Mouse (Mus musculus) small intestine, adult 2 months (tissue): ENCODE measurements around the gene Tulp2. TPM values are rescaled to one million over a fixed set of nuclear protein-coding genes. Genes with fewer than 3 reads are reported as not detected.

ENCODE experiments used
- H3K27ac ChIP-seq: fragments of 200-500 bp; 2 replicates; pipeline ENCODE4 v1.5.1; 2012; ENCODE audit warnings: low read depth, low read length, control low read depth, inconsistent platforms; ENCODE audit not compliant: insufficient read depth
- H3K27me3 ChIP-seq: fragments of 200-500 bp; 2 replicates; pipeline ENCODE4 v1.6.1; 2012; ENCODE audit warnings: mild to moderate bottlenecking, moderate library complexity, low read length, inconsistent platforms; ENCODE audit not compliant: control insufficient read depth, insufficient read depth
- H3K36me3 ChIP-seq: fragments of 200-500 bp; 2 replicates; pipeline ENCODE4 v1.6.1; 2012; ENCODE audit warnings: mild to moderate bottlenecking, low read length, control low read depth, inconsistent platforms; ENCODE audit not compliant: control insufficient read depth, insufficient read depth
- H3K4me1 ChIP-seq: fragments of 200-500 bp; 2 replicates; pipeline ENCODE4 v1.6.1; 2012; ENCODE audit warnings: low read length, inconsistent platforms, mixed read lengths; ENCODE audit not compliant: control insufficient read depth, insufficient read depth, insufficient read length
- H3K4me3 ChIP-seq: fragments of 200-500 bp; 2 replicates; pipeline ENCODE4 v1.5.1; 2012; ENCODE audit warnings: low read depth, mild to moderate bottlenecking, control low read depth, inconsistent platforms, low read length, moderate library complexity
- CTCF ChIP-seq: fragments of 200-500 bp; IDR thresholded peaks from 2 replicates; pipeline ENCODE4 v1.5.1; 2012; ENCODE audit warnings: low read depth, mild to moderate bottlenecking, control low read depth, inconsistent platforms, low read length, moderate library complexity, mixed read lengths; ENCODE audit not compliant: insufficient replicate concordance, insufficient read length; ENCODE audit errors: extremely low read depth
- POLR2A ChIP-seq: fragments of 200-500 bp; IDR thresholded peaks from 2 replicates; pipeline ENCODE4 v1.6.1; 2012; ENCODE audit warnings: low read depth, mild to moderate bottlenecking, control low read depth, inconsistent platforms, low read length, moderate library complexity
- WGBS: fragments of 180-500 bp; shearing (Covaris S2); methylation state at CpG from one replicate; pipeline ENCODE4 v1.1.7; 2018; 5-methylcytosine and 5-hydroxymethylcytosine counted together
- polyA plus RNA-seq: library from polyadenylated mRNA; depleted of rRNA; stranded (reverse); fragments of >200 nt; gene quantifications from 2 replicates; pipeline ENCODE4 v1.2.3, GENCODE M21; 2012; rRNA removed

The Tulp2 gene
- polyA plus RNA-seq, 1 experiment: not detected

DNA sequence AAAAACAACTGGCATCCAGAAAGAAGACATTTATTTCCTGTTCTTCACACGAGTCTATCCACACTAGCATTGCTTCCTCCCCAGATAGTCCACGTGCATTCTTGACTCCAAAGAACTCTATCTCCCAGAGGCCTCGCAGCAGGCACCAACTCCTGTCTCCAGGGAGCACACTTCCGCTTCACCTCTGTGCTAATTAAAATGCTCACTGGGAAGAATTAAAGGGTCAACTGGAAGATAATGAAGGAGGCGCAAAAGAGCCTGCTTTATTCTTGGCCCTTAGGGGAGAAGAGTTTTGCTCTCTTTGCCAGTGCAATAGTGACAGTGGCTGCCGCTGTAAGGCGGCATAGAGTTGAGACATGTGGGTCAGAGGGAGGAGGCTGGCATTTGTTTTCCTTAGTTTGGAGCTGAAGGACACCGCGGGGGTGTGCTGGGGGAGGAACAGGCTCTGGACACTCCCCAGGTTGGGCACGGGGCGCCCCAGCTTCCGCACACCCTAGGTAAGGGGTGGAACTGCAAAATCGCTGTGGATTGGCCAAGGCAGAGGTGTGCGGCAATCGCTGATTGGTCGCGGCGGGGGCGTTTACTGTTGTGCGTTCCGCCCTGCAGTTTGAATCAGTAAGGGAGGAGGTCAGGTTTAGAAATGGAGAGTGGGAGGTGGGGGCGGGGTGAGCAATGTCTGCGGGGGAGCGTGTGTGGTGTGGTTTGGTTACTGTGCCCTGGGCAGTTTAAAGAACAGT, 86.3 kb downstream of the Tulp2 start:
- Histone ChIP-seq H3K27ac (peak overlapping the region; percentile 91), H3K36me3 (peaks cover 16% of the 10 kb centered on the region), H3K4me3 (peak overlapping the region; percentile 42), H3K4me1 (peaks cover 26% of the 10 kb centered on the region), H3K27me3 (no peaks in the 10 kb centered on the region)
- no peak for TF ChIP-seq CTCF
- peak; percentile 28 for TF ChIP-seq POLR2A
- under 1% methylated on average over 24 of the region's 24 CpGs for WGBS

DNA sequence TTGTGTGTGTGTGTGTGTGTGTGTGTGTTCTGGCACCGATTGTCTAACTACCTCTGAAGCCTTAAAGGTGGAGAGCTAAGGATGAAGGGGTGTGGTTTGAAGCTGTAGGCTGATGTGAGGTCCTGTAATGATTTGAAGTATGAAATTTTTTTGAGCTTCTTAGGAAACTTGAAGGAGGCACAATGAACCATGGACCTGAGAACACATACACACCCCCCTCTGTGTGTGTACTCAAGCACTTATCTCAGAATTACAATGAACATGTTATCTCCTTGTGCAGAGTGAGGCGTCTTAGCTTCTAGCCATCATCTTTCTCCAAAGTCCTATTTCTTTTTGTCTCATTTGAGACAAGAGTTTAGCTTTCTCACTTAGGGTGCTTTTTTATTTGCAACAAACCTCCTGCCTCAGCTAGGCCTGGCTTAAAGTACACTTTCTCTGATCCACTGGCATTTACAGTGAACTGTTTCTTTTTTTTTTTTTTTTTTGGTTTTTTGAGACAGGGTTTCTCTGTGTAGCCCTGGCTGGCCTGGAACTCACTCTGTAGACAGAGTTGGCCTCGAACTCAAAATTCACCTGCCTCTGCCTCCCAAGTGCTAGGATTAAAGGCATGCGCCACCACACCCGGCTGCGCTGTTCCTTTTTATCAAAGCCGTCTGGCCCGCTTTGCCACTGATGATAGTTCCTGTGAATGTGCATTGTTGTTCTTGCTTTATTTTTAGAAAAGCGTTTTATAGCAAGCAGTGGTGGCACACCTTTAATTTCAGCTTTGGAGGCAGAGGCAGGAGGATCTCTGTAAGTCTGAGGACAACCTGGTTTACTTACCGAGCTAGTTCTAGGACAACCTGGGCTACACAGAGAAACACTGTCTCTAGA, 87.2 kb downstream of the Tulp2 start:
- peaks cover 26% of the 10 kb centered on the region for H3K4me1 ChIP-seq
- H3K4me3 ChIP-seq: no peak overlapping the region
- peaks cover 17% of the 10 kb centered on the region for H3K36me3 ChIP-seq
- H3K27me3 ChIP-seq: no peaks in the 10 kb centered on the region
- 59% methylated on average over 10 of the region's 10 CpGs for WGBS
- peak overlapping the region; percentile 62 for H3K27ac ChIP-seq
- TF ChIP-seq CTCF (no peak), POLR2A (no peak)

DNA sequence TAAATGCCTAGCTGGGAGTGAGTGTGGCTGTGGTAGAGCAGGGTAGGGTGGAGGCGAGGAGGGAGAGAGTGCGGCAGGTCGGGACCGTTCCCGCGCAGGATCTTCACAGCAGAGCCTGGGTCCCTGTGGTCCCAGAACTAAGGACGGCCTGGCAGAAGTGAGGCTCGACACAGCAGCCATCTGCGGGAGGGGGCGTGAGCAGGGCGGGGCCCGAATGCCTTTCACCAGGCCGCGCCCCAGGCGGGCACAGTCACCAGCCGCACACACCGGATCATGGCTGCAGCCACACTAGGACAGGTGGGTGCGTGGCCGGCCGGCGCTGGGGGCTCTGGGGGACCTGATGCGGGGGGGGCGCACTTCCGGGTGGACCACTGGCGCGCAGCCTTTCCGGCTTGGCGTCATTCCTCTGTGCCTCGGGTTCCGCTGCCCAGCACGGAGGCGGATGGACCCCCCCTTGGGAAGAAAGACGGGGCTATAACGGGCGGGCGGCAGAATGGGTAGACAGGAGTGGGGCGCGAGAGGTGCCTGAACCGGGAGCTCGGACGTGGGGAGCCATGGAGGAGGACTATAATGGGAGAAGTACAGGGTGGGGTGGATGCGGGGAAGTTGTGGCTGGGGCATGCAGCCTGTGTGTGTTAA, 88.5 kb downstream of the Tulp2 start, which contains the start of gene Bcat2:
Gene Bcat2, plus strand, starts transcription at position 51 of the 639 bp plus-strand sequence.
- Histone ChIP-seq H3K36me3 (peaks cover 17% of the 10 kb centered on the region), H3K4me3 (peak within 1 kb of the TSS; percentile 80), H3K27me3 (no peaks in the 10 kb centered on the region), H3K27ac (peak within 1 kb of the TSS; percentile 73), H3K4me1 (peaks cover 27% of the 10 kb centered on the region)
- 2% methylated on average over 41 of the region's 42 CpGs for WGBS
- TF ChIP-seq CTCF: no peak
- TF ChIP-seq POLR2A: peak; percentile 13; the same call in 1 of the 2 replicates

DNA sequence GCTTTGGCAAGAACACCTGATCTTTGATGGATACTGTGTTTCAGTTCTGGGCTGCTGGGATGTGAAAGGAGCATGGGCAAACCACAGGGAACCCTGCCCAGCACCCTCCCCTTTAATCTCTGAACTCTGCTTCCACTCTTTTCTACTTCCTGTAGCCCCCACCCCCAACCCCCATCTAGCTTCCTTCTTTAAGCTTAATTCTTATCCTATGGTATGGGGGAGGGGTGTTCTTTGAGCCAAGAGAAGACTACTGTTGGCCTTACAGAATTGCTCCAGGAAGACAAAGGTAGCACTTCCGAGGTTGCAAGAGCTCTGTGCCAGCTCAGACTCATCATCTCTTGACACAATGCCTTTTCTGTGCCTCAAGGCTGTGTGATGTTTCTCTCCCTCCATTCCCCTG, 90.3 kb downstream of the Tulp2 start:
- Histone ChIP-seq H3K27me3 (no peaks in the 10 kb centered on the region), H3K4me3 (no peak overlapping the region), H3K36me3 (peaks cover 20% of the 10 kb centered on the region), H3K27ac (no peak overlapping the region), H3K4me1 (peaks cover 33% of the 10 kb centered on the region)
- 3% methylated on average over 1 of the region's 1 CpGs for WGBS
- TF ChIP-seq CTCF (no peak), POLR2A (no peak)

Other genes starting within 250 kb of the Tulp2 start
- gene Cd37, start 242.8 kb upstream of the Tulp2 start, polyA plus RNA-seq: 33.4 and 63.6 TPM in 2 replicates
- not detected in 2 replicates for gene Slc6a16, start 240.8 kb upstream of the Tulp2 start, polyA plus RNA-seq
- gene Slc6a21, start 204.4 kb upstream of the Tulp2 start, polyA plus RNA-seq: not detected in 2 replicates
- gene Trpm4, start 148.1 kb upstream of the Tulp2 start, polyA plus RNA-seq: 101 and 257 TPM in 2 replicates
- 0.14 and 0.46 TPM in 2 replicates for gene Hrc, start 146.6 kb upstream of the Tulp2 start, polyA plus RNA-seq
- gene Ppfia3, start 114.9 kb upstream of the Tulp2 start, polyA plus RNA-seq: 15.4 and 63.9 TPM in 2 replicates
- 2.9 and 4.0 TPM in 2 replicates for gene Lin7b, start 111.3 kb upstream of the Tulp2 start, polyA plus RNA-seq
- gene Snrnp70, start 86.1 kb upstream of the Tulp2 start, polyA plus RNA-seq: 73.2 and 122 TPM in 2 replicates
- 0.04 TPM in 1 of 2 replicates, not detected in the other for gene Kcna7, start 76.2 kb upstream of the Tulp2 start, polyA plus RNA-seq
- gene Ntf5, start 68.2 kb upstream of the Tulp2 start, polyA plus RNA-seq: 0.13 and 0.28 TPM in 2 replicates
- 0.66 TPM in 1 of 2 replicates, not detected in the other for gene Lhb, start 61.1 kb upstream of the Tulp2 start, polyA plus RNA-seq
- 9.5 and 9.6 TPM in 2 replicates for gene Gys1, start 47.0 kb upstream of the Tulp2 start, polyA plus RNA-seq
- 22.3 and 54.3 TPM in 2 replicates for gene Ruvbl2, start 43.8 kb upstream of the Tulp2 start, polyA plus RNA-seq
- 1,857 and 2,336 TPM in 2 replicates for gene Ftl1, start 22.0 kb upstream of the Tulp2 start, polyA plus RNA-seq
- 57.1 and 105 TPM in 2 replicates for gene Bax, start 15.0 kb upstream of the Tulp2 start, polyA plus RNA-seq
- gene Gm45808, start 4.9 kb downstream of the Tulp2 start, polyA plus RNA-seq: 0.23 TPM in 1 of 2 replicates, not detected in the other
- 0.34 and 0.41 TPM in 2 replicates for gene Dhdh, start 6.9 kb downstream of the Tulp2 start, polyA plus RNA-seq
- gene Nucb1, start 28.5 kb downstream of the Tulp2 start, polyA plus RNA-seq: 143 and 456 TPM in 2 replicates
- gene Ppp1r15a, start 44.4 kb downstream of the Tulp2 start, polyA plus RNA-seq: 15.3 and 15.9 TPM in 2 replicates
- 4.7 and 4.9 TPM in 2 replicates for gene Plekha4, start 44.5 kb downstream of the Tulp2 start, polyA plus RNA-seq
- 0.20 and 0.25 TPM in 2 replicates for gene Hsd17b14, start 73.0 kb downstream of the Tulp2 start, polyA plus RNA-seq
- 26.3 and 41.8 TPM in 2 replicates for gene Bcat2, start 88.3 kb downstream of the Tulp2 start, polyA plus RNA-seq
- 0.29 and 4.2 TPM in 2 replicates for gene Fgf21, start 133.6 kb downstream of the Tulp2 start, polyA plus RNA-seq
- 1.7 and 2.5 TPM in 2 replicates for gene Fut1, start 135.4 kb downstream of the Tulp2 start, polyA plus RNA-seq
- gene Izumo1, start 139.9 kb downstream of the Tulp2 start, polyA plus RNA-seq: 0.24 and 0.25 TPM in 2 replicates
- gene Rasip1, start 145.6 kb downstream of the Tulp2 start, polyA plus RNA-seq: 7.2 and 11.6 TPM in 2 replicates
- 0.63 and 0.84 TPM in 2 replicates for gene Mamstr, start 158.1 kb downstream of the Tulp2 start, polyA plus RNA-seq
- gene Fut2, start 184.5 kb downstream of the Tulp2 start, polyA plus RNA-seq: 1.2 and 18.4 TPM in 2 replicates
- 0.39 and 0.47 TPM in 2 replicates for gene Ntn5, start 202.1 kb downstream of the Tulp2 start, polyA plus RNA-seq
- 0.14 and 0.22 TPM in 2 replicates for gene Sec1, start 212.5 kb downstream of the Tulp2 start, polyA plus RNA-seq
- 2.1 and 2.3 TPM in 2 replicates for gene Car11, start 218.0 kb downstream of the Tulp2 start, polyA plus RNA-seq
- 8.9 and 13.1 TPM in 2 replicates for gene Dbp, start 223.2 kb downstream of the Tulp2 start, polyA plus RNA-seq
- 820 and 1,370 TPM in 2 replicates for gene Rpl18, start 233.6 kb downstream of the Tulp2 start, polyA plus RNA-seq
- 87.3 and 164 TPM in 2 replicates for gene Sphk2, start 236.1 kb downstream of the Tulp2 start, polyA plus RNA-seq
- gene Fam83e, start 239.3 kb downstream of the Tulp2 start, polyA plus RNA-seq: 64.5 and 102 TPM in 2 replicates
- 0.20 and 0.38 TPM in 2 replicates for gene Spaca4, start 243.9 kb downstream of the Tulp2 start, polyA plus RNA-seq